Mouse (Mus musculus) layer of hippocampus, postnatal 36 days (tissue): Measurements from ENCODE around the gene Galnt15. TPM values are rescaled to one million over a fixed set of nuclear protein-coding genes. Genes with fewer than 3 reads are reported as not detected.

ENCODE experiments used
- DNase-seq, 2 experiments: peaks; one replicate each; pipeline ENCODE4 v3.0.0; 2022
- total RNA-seq, 2 experiments: library from RNA; stranded (reverse); gene quantifications; 2 replicates each; pipeline ENCODE4 v1.2.3; 2021

Galnt15 gene
- 1 to 10 TPM; 1.2 to 3.6 TPM for total RNA-seq

DNA sequence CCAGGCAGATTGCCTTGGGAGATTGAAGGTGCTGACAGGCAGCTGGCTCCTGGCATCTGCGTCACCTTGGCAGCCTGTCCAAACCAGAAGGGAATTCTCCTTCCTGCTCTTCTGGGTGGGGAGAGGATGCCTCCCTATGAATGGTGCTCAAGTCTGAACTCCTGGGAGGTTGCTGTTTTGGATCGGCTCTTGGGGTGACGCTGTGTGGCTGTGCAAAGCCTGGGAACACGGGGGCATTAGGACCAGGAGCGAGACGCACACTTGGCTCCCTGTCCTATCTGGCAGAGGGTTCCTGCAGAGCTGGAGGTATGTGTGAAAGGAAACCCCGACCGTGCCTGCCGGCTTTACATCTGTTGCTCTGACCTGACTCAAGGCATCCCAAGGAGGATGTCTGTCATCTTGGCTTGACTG, at the start of gene Galnt15:
Gene Galnt15 (plus strand): TSS at position 309 of the 411 bp plus-strand sequence.
- no peak for DNase-seq

DNA sequence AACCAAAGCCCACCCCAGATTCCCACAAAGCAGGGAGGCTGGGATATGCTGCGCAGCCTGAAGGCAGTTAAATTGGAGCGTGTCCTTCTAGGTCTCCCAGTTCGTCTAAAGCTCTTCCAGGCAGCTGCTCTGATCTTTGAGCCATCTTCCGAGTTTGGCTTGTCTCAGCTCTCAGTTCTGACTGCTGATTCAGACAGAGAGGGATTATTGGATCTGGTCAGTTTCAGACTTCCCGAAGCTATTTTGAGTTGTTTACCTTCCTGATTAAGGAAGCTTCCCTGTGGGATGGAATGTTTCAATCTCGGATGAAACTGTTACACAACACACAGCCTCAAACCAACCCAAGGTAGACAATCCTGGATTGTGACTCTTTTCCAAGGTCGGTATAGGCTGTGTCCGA, 34.8 kb upstream of the Galnt15 start:
- no peak for DNase-seq

GRCm38 (mm10) chr14:32000941-32001340, 27.8 kb upstream of the Galnt15 start:
- no peak for DNase-seq

DNA sequence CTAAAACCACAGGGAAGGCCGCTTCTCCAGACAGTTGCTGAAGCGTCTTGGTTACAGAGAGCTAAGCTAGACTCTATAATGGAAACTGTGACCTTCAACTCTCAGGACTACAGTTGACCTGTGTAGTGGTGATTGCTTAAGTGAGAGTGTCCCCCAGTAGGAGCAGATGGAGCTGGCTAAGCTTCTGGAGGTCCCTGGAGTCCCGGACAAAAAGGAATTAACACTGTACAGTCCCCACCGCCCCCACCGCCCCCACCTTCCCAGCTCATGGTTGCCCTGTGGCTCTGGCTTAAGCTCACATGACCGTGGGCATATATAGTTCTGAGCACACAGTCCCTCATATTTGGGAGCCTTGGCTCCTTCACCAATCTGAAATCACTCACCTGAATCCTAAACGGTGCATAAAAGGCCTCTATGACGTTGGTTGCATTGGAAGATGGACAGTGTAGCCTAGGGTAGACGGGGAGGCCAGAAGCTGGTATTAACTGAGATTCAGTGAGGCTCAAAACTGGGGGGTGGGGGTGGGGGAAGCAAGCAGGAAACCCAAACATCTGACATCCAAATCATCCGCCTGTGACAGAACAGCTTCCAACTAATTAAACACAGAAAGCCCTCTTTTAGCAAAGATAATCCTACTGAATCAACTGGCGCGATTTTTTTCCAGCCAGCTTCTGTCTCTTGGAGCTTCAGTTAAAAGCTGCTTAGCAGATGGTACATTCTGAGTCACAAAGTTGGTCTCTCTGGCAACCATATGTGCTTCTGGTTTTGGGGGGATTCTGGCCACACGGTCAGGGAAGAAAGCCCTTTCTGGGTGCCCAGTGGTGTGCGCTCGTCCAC, 26.1 kb upstream of the Galnt15 start:
- DNase-seq, result peak; percentile 22 to 56

DNA sequence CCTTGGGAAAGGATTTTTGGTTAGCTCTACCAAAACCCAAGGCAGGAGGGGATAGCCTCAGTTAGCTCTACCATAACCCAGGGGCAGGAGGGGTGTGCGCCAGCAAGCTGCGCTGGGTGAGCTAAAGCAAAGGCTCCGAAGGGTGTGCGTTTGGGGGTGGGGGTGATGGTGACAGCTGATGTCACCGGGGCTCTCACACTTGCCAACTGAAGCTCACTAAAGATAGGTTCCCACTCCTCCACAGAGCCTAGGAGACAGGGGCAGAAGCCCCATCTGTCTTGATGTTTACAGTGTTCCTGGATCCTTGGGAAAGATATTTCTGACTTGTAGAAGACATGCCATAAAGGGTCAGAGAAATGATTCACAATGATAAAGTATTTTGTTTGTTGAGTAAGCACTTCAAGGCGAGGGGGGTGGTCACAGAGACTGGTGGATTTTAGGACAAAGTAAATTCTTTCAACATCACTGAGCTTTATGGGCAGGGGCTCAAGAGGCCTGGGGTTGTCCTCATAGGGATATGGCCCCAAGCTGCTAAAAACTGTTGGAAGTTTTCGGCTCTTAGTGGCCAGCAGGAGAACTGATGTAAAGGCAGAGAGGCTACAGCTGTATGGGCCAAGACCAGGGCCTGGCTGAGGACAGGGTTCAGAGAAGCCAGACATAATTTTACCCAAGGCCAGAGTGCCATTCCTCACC, 24.7 kb upstream of the Galnt15 start:
- DNase-seq, result no peak

- no peak for DNase-seq
Observed at GRCm38 (mm10) chr14:32005673-32006261, 23.0 kb upstream of the Galnt15 start.

- no peak for DNase-seq
Observed at GRCm38 (mm10) chr14:32007654-32008335, 21.0 kb upstream of the Galnt15 start.

DNA sequence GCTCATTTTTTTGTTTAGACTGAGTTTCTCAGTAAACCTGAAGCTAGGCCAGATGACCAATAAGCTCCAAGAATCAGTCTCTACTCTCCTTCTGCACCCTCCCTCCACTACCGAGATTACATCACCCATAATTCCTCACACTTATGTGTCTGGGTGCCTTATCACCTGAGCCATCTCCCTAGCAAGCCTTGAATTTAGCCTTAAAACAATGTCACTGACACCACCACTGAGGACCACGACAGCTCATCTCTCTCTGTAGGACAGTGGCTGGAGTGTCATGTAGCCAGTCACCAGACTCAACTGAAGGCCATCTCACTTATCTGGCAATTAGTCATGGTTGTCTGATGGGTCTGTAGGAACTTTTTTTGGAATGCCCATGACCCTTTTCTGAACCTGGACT, 19.1 kb upstream of the Galnt15 start:
- no peak for DNase-seq

DNA sequence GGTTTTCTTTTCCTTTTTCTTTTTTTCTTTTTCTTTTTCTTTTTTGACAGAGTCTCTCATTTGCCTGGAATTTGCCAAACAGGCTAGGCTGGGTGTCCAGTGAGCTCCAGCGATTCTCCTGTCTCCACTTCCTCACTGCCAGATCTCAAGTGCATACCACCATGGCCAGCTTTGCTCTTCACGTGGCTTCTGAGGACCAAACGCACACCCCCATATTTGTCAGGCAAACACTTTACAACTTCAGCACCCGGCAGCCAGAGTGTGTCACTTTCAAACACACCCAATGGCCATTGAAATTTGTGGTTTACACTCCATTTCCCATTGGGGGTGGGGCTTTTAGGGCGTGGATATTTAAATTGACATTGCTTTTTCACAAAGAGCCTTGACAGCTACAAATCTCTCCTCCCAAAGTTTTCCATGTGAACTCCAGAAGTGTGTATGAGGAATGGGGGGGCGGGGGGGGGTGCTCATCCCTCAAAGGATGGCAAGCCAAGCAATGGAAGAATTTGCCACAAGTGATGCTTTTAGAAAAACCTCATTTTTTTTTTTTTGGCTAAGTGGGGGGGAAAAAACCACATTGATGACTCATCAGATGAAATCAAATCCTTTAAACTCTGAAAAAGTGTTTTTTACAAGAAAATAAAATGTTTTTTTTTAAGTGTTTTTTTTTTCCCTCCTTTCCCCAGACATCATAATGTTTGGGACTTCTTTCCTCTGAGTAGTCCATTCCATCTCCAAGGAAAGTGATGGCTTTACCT, 17.1 kb upstream of the Galnt15 start:
- DNase-seq, result no peak

GRCm38 (mm10) chr14:32015131-32015770, 13.5 kb upstream of the Galnt15 start:
- no peak for DNase-seq

GRCm38 (mm10) chr14:32016466-32016865, 12.3 kb upstream of the Galnt15 start:
- no peak for DNase-seq

- peak; percentile 71 to 74 for DNase-seq
Observed at GRCm38 (mm10) chr14:32016921-32017320, 11.9 kb upstream of the Galnt15 start.

- DNase-seq, result no peak
Observed at GRCm38 (mm10) chr14:32017448-32017847, 11.3 kb upstream of the Galnt15 start.

DNA sequence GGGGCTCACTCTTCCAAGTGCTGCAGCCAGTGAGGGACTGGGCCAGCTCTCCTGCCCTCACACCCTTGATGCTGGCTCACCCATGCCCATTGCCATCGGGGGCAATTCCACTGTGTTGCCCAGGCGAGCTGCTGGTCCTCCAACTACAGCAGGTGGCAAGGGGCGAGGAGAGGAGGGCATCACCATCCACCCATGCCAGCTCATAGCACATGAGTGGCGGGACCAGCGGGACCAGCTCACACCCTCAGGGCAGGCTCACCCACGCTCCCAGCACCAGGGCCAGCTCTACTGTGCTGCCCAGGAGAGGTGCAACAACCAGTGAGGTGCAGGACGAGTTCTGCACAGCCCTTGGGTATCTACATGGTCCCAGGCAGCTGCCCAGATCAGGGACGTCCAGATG, 9.7 kb upstream of the Galnt15 start:
- no peak for DNase-seq

DNA sequence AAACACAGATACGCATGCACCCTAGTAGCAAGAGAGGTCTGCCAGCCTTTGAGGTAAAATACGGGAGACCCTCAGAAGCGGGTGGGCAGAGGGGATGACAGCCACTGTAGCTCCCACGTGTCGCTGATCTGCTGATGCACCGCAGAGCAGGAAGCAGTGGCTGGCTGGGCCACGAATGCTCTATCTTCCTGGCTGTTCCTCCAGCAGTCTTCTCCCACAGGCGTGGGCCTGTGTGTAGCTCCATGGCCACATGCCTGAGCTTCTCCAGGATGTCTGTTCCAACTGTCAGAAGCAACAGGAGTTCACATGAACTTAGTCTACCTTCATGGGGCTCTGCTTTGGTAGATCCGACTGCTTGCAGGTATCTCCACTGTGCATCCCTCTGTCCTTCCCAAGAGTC, 6.8 kb upstream of the Galnt15 start:
- DNase-seq, result peak; percentile 19 to 20

- no peak for DNase-seq
Observed at GRCm38 (mm10) chr14:32022450-32022849, 6.3 kb upstream of the Galnt15 start.

GRCm38 (mm10) chr14:32023891-32024290, 4.9 kb upstream of the Galnt15 start:
- no peak for DNase-seq

GRCm38 (mm10) chr14:32027218-32027617, 1.6 kb upstream of the Galnt15 start:
- no peak for DNase-seq

GRCm38 (mm10) chr14:32029411-32029992, 713 bp downstream of the Galnt15 start:
- DNase-seq, result no peak

GRCm38 (mm10) chr14:32030073-32030472, 1.3 kb downstream of the Galnt15 start:
- no peak for DNase-seq

- DNase-seq, result peak; percentile 52 to 53
Observed at GRCm38 (mm10) chr14:32032522-32032921, 3.7 kb downstream of the Galnt15 start.
